Comparison of ENCODE assay signal across 18 mouse cellular contexts in genomic region chr14:121906341-121906991, GRCm38 (mm10). TPM values are rescaled to one million over a fixed set of nuclear protein-coding genes. Genes with fewer than 3 reads are reported as not detected.
DNase-seq lines count a peak whose midpoint lies in the region; ATAC-seq and TF ChIP-seq lines count a peak whose summit lies in the region.
"Had no signal": no experiment of that assay in that cellular context is flagged by ENCODE, and none has a peak within 500 bp of the region (broad histone marks: within the 10 kb centered on the region; RNA-seq: fewer than 3 reads in every experiment).

No protein-coding gene starts in this region.

- ATAC-seq in liver, embryonic 12.5 days, result no peak; the same call in 1 of the 2 replicates
- ATAC-seq in monocyte, adult 5-6 weeks (replicated peaks; ENCODE audit: insufficient number of reproducible peaks, low FRiP score, low TSS enrichment, poor library complexity, severe bottlenecking), result peak; percentile 63

- peak overlapping the region; percentile 24 for H3K4me3 ChIP-seq in bone marrow macrophage, adult 2 months (ENCODE audit: insufficient read depth, low read length)
- no peak overlapping the region for H3K4me3 ChIP-seq in liver, embryonic 12.5 days
- H3K4me3 ChIP-seq: embryonic facial prominence, embryonic 10.5 days; forebrain, embryonic 10.5 days; gastrocnemius, adult 2 months; heart, embryonic 12.5 days; hindbrain, embryonic 12.5 days; midbrain, embryonic 12.5 days had no signal

- peak; percentile 41 for DNase-seq in CD4-positive helper T cell, adult 2 months (ENCODE audit: low read depth, low spot score)
- DNase-seq in cerebellum, adult 11-12 months, result no peak
- DNase-seq in heart, adult 8-10 months (ENCODE audit: low spot score), result no peak
- no peak for DNase-seq in gastrocnemius, postnatal 14 days
- DNase-seq in frontal cortex, adult 2 months (ENCODE audit: extremely low spot score in 1 of 2, low spot score in 1 of 2), result no peak
- DNase-seq: adrenal gland, postnatal 25 days; cerebellum, adult 8-10 months; gastrocnemius, adult 2 months; lung, embryonic 14.5 days had no signal

- no peak for TF ChIP-seq POLR2A in bone marrow macrophage, adult 2 months (IDR thresholded peaks at IDR 0.05; ENCODE audit: borderline replicate concordance, low read depth, low read length)

- H3K4me2 ChIP-seq in liver, embryonic 12.5 days, result no peak overlapping the region
- H3K4me2 ChIP-seq: heart, embryonic 12.5 days; hindbrain, embryonic 12.5 days; lung, embryonic 14.5 days; midbrain, embryonic 12.5 days had no signal

- intact Hi-C loops in gastrocnemius, postnatal 14 days (cut with DNase I; ENCODE audit: low total_unique reads), result no loop called here

- peaks cover 41% of the 10 kb centered on the region for H3K36me3 ChIP-seq in liver, embryonic 12.5 days

- H3K9ac ChIP-seq in liver, embryonic 12.5 days, result no peak overlapping the region
- H3K9ac ChIP-seq: heart, embryonic 12.5 days; hindbrain, embryonic 12.5 days; lung, embryonic 14.5 days; midbrain, embryonic 12.5 days had no signal

- H3K27ac ChIP-seq in bone marrow macrophage, adult 2 months (ENCODE audit: insufficient read depth, low read depth, low read length), result peak overlapping the region; percentile 92
- peak overlapping the region; percentile 65 for H3K27ac ChIP-seq in liver, embryonic 12.5 days
- H3K27ac ChIP-seq: embryonic facial prominence, embryonic 10.5 days; forebrain, embryonic 10.5 days; gastrocnemius, adult 2 months; hindbrain, embryonic 12.5 days; midbrain, embryonic 12.5 days had no signal

- H3K27me3 ChIP-seq in liver, embryonic 12.5 days (replicated peaks), result no peaks in the 10 kb centered on the region
- H3K27me3 ChIP-seq: heart, embryonic 12.5 days; hindbrain, embryonic 12.5 days; midbrain, embryonic 12.5 days had no signal

- 48% methylated on average over 8 of the region's 8 CpGs for WGBS in liver, embryonic 12.5 days (ENCODE audit: insufficient replicate concordance)

- H3K4me1 ChIP-seq in bone marrow macrophage, adult 2 months (ENCODE audit: control insufficient read depth, insufficient read depth, low read length), result peaks cover 39% of the 10 kb centered on the region
- peaks cover 46% of the 10 kb centered on the region for H3K4me1 ChIP-seq in liver, embryonic 12.5 days
- H3K4me1 ChIP-seq: embryonic facial prominence, embryonic 10.5 days; forebrain, embryonic 10.5 days; hindbrain, embryonic 12.5 days; midbrain, embryonic 12.5 days had no signal

- TF ChIP-seq CTCF in bone marrow macrophage, adult 2 months (IDR thresholded peaks at IDR 0.05; ENCODE audit: low read depth, low read length), result no peak

- H3K9me3 ChIP-seq in liver, embryonic 12.5 days (replicated peaks), result no peaks in the 10 kb centered on the region
- H3K9me3 ChIP-seq: embryonic facial prominence, embryonic 10.5 days; forebrain, embryonic 10.5 days; heart, embryonic 12.5 days; hindbrain, embryonic 12.5 days; midbrain, embryonic 12.5 days had no signal

RNA-seq across cellular contexts. Expression of gene Gpr18, which starts 9.1 kb away (rescaled TPM):
- polyA plus RNA-seq in bone marrow macrophage, adult 2 months (2012; ENCODE audit: insufficient read depth, insufficient read length, missing spikeins), result 6.5 and 6.8 TPM in 2 replicates
- 0.08 TPM in 1 of 2 replicates, not detected in the other for polyA plus RNA-seq in liver, embryonic 12.5 days (2016; fragmentation: Nextera tagmentation; extraction: Ambion mirVana)
- total RNA-seq in monocyte, adult 5-6 weeks (2017), result 31.4 to 45.9 TPM (median 34.6 TPM) in 3 replicates
- under 1 TPM in 3 of 4 experiments, not detected in 1; 0.16 to 0.23 (median 0.19) TPM for total RNA-seq in heart, adult 8-10 months (2022)
- not detected for total RNA-seq in gastrocnemius, postnatal 14 days (2021)
- polyA plus RNA-seq in frontal cortex, adult 2 months (2012; rRNA removed), result 0.08 TPM in 2 replicates
- total RNA-seq: gastrocnemius, adult 2 months; left cerebral cortex, postnatal 10 days had no signal
- polyA plus RNA-seq: hindbrain, embryonic 12.5 days had no signal

RNA-seq across cellular contexts. Expression of gene Ubac2, which starts 28.0 kb away (rescaled TPM):
- 41.2 and 49.0 TPM in 2 replicates for polyA plus RNA-seq in bone marrow macrophage, adult 2 months (2012; ENCODE audit: insufficient read depth, insufficient read length, missing spikeins)
- 25.5 and 29.2 TPM in 2 replicates for polyA plus RNA-seq in liver, embryonic 12.5 days (2016; fragmentation: Nextera tagmentation; extraction: Ambion mirVana)
- total RNA-seq in monocyte, adult 5-6 weeks (2017), result 25.2 to 53.9 TPM (median 36.5 TPM) in 3 replicates
- 10 to 100 TPM; 30.4 to 31.5 (median 30.8) TPM for total RNA-seq in heart, adult 8-10 months (2022)
- 10 to 100 TPM; 18.2 to 20.8 TPM for total RNA-seq in gastrocnemius, postnatal 14 days (2021)
- polyA plus RNA-seq in frontal cortex, adult 2 months (2012; rRNA removed), result 41.4 and 43.0 TPM in 2 replicates

RNA-seq across cellular contexts. Expression of gene Gpr183, which starts 58.5 kb away (rescaled TPM):
- polyA plus RNA-seq in bone marrow macrophage, adult 2 months (2012; ENCODE audit: insufficient read depth, insufficient read length, missing spikeins), result 33.0 and 34.1 TPM in 2 replicates
- 1.8 and 2.1 TPM in 2 replicates for polyA plus RNA-seq in liver, embryonic 12.5 days (2016; fragmentation: Nextera tagmentation; extraction: Ambion mirVana)
- total RNA-seq in monocyte, adult 5-6 weeks (2017), result 14.6 to 34.3 TPM (median 25.6 TPM) in 3 replicates
- total RNA-seq in heart, adult 8-10 months (2022), result 1 to 10 TPM in 3 of 4 experiments, under 1 TPM in 1; 0.87 to 1.7 (median 1.1) TPM
- total RNA-seq in gastrocnemius, postnatal 14 days (2021), result 1 to 10 TPM in 1 of 2 experiments, under 1 TPM in 1; 0.64 to 1.3 TPM
- 1.0 and 1.6 TPM in 2 replicates for polyA plus RNA-seq in frontal cortex, adult 2 months (2012; rRNA removed)

Comparison
In these comparisons a context has a peak if more than half of its experiments do, and no peak if none do; other contexts are left out.
1. RNA of gene Gpr18, which starts 9.1 kb away (total RNA-seq): 31.4 to 45.9 TPM in monocyte, adult 5-6 weeks; 0.16 to 0.23 TPM in heart, adult 8-10 months and not detected in gastrocnemius, postnatal 14 days; every median in the first group is over 10 times any median in the second.